Mouse (Mus musculus) cerebellum, adult 2 months (tissue): ENCODE data around the gene Acvr2b. TPM values are rescaled to one million over a fixed set of nuclear protein-coding genes. Genes with fewer than 3 reads are reported as not detected.

Source experiments
- DNase-seq, 2 experiments: peaks; one replicate each; pipeline ENCODE4 v3.0.0; 2021
- H3K27ac ChIP-seq: fragments of 200-500 bp; 2 replicates; pipeline ENCODE4 v1.5.1; 2012; ENCODE audit warnings: low read length, control low read depth, inconsistent platforms; ENCODE audit not compliant: insufficient read depth
- H3K27me3 ChIP-seq: fragments of 200-500 bp; 2 replicates; pipeline ENCODE4 v1.6.1; 2012; ENCODE audit warnings: inconsistent platforms, mild to moderate bottlenecking, low read length, moderate library complexity; ENCODE audit not compliant: control insufficient read depth, insufficient read depth
- H3K4me1 ChIP-seq: fragments of 200-500 bp; 2 replicates; pipeline ENCODE4 v1.6.1; 2011; ENCODE audit warnings: low read length; ENCODE audit not compliant: control insufficient read depth, insufficient read depth
- H3K4me3 ChIP-seq: fragments of 200-500 bp; replicated peaks from 2 replicates; pipeline ENCODE3; 2011; ENCODE audit warnings: mild to moderate bottlenecking, low read depth, low read length, control low read depth; ENCODE audit not compliant: insufficient read depth
- CTCF ChIP-seq: fragments of 200-500 bp; IDR thresholded peaks from 2 replicates; pipeline ENCODE4 v1.5.1; 2011; ENCODE audit warnings: low read depth, mild to moderate bottlenecking, control low read depth, low read length, moderate library complexity, borderline replicate concordance; ENCODE audit not compliant: insufficient read depth
- POLR2A ChIP-seq: fragments of 200-500 bp; IDR thresholded peaks from 2 replicates; pipeline ENCODE4 v1.6.1; 2011; ENCODE audit warnings: low read length, control low read depth, borderline replicate concordance; ENCODE audit not compliant: insufficient read depth
- WGBS: fragments of 180-500 bp; shearing (Covaris S2); methylation state at CpG from one replicate; pipeline ENCODE4 v1.1.7; 2018; 5-methylcytosine and 5-hydroxymethylcytosine counted together
- polyA plus RNA-seq: library from polyadenylated mRNA; depleted of rRNA; stranded (reverse); fragments of >200 nt; gene quantifications from 2 replicates; pipeline ENCODE4 v1.2.3, GENCODE M21; 2012

The Acvr2b gene
- polyA plus RNA-seq, 1 experiment = 4.5 TPM

DNA sequence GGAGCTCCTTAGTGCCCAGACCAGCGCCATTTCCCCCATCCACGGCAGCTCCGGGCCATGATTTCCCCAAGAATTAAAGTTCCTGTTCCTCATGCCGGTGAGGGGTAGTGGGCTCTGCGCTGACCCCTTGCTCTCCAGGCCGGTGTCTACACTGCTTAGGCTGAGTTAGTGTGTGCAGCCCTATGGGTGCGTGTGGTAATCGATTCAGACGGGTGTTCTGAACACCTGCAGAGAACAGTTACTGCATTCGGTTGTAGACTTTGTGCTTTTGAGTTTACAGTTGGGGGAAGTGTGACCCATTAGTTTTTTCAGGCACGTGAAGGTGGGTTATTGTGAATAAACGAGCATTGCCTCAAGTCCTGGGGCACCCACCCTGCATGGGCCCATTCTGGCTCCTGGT lies 36.1 kb downstream of the Acvr2b start:
- no peak for DNase-seq
- Histone ChIP-seq H3K27me3 (no peaks in the 10 kb centered on the region), H3K4me3 (no peak overlapping the region), H3K4me1 (peaks cover 3% of the 10 kb centered on the region; the same call in 1 of the 2 replicates), H3K27ac (no peak overlapping the region)
- TF ChIP-seq POLR2A (no peak), CTCF (no peak)
- WGBS = 90% methylated on average over 12 of the region's 12 CpGs

- H3K27ac ChIP-seq = no peak overlapping the region
Observed at GRCm38 (mm10) chr9:119438498-119439000, 36.6 kb downstream of the Acvr2b start.

DNA sequence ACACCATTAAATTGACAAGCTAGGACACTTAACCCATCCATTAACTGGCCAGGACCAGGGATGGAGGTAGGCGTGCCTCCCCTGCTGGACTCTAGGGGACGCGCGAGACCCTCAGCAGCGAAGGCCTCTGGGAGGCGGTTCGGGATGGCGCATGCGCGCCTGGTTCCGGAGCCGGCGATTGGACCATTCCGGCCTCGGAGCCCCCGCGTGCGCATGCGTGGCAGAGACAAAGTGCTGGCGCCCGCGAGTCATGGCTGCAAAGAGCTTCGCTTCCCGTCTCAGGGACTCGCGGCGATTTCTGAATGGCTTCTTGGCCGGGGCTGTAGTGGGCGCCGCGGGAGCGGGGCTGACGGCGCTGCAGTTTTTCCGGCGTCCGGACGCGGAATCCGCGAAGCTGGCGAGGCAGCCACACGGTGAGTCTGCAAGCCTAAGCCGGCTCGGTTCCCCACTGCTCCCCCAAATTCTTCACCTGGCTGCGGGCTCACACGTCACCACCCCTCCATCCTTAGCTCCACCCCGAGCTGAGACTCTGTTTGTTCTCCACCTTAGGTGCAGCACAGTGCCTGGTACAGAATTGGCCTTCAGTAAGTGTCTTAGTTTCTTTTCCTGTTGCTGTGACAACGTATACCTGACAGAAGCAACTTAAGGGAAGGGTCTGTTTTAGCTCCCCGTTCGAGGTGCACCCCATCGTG lies 43.0 kb downstream of the Acvr2b start, which contains the start of gene Exog:
Gene Exog (plus strand): TSS at position 206 of the 692 bp plus-strand sequence.
- peak within 1 kb of the TSS; percentile 97 for H3K4me3 ChIP-seq
- no peak within 1 kb of the TSS for H3K27ac ChIP-seq
- H3K27me3 ChIP-seq = no peaks in the 10 kb centered on the region
- peak; percentile 98 to 99 for DNase-seq
- TF ChIP-seq POLR2A = peak; percentile 68
- peak; percentile 83 for TF ChIP-seq CTCF
- no peaks in the 10 kb centered on the region for H3K4me1 ChIP-seq
- WGBS = under 1% methylated on average over 52 of the region's 52 CpGs

More at GRCm38 (mm10) chr9:119438498-119439000, 36.6 kb downstream of the Acvr2b start:
- Histone ChIP-seq H3K27me3 (no peaks in the 10 kb centered on the region), H3K4me1 (peaks cover 3% of the 10 kb centered on the region; the same call in 1 of the 2 replicates), H3K4me3 (no peak overlapping the region)
- TF ChIP-seq CTCF (no peak), POLR2A (no peak)
- WGBS = 73% methylated on average over 9 of the region's 9 CpGs
- DNase-seq = no peak

DNA sequence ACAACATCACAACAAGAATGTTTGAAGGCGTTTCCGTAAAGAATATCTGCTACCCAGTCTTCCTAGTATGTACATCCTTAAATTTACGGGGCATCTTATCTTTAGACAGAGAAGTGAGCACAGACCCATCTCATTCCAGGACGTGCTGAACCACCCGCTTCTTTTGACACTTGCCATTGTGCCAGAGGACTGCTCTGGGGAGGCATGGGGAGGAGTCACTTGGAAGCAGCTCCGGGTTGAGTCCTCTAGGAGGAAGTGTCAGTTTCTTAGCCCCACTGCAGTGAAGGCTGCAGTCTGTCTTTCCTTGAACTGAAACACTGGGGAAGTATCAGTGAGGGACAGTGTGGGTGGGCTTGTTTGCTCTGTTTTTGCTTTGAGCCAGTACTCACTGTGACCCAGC lies 43.8 kb downstream of the Acvr2b start:
- H3K27ac ChIP-seq = no peak overlapping the region
- no peaks in the 10 kb centered on the region for H3K27me3 ChIP-seq
- peak overlapping the region; percentile 97 for H3K4me3 ChIP-seq
- DNase-seq = no peak
- no peaks in the 10 kb centered on the region for H3K4me1 ChIP-seq
- TF ChIP-seq CTCF = no peak
- TF ChIP-seq POLR2A = no peak
- WGBS = 21% methylated on average over 6 of the region's 6 CpGs

DNA sequence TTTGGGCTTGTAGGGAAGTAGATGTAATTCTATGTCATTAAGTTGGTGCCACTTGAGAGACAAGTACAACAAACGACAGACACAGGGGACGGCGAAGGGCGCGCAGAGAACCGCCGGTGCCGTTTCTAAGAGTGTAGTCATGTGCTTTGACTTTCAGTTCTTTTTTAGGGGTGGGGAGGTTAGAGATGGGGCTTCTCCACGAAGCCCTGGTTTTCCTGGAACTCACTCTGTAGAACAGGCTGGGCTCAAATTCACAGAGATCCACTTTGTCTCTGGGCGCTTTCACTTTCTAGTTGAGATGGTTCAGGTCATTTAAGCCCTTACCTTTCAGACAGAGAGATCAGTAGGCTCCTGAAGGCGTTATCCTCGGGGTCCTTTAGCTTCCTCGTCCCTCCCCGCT lies 54.0 kb downstream of the Acvr2b start:
- Histone ChIP-seq H3K27ac (no peak overlapping the region), H3K27me3 (no peaks in the 10 kb centered on the region), H3K4me1 (no peaks in the 10 kb centered on the region), H3K4me3 (no peak overlapping the region)
- DNase-seq = no peak
- TF ChIP-seq CTCF (no peak), POLR2A (no peak)
- 89% methylated on average over 14 of the region's 14 CpGs for WGBS

DNA sequence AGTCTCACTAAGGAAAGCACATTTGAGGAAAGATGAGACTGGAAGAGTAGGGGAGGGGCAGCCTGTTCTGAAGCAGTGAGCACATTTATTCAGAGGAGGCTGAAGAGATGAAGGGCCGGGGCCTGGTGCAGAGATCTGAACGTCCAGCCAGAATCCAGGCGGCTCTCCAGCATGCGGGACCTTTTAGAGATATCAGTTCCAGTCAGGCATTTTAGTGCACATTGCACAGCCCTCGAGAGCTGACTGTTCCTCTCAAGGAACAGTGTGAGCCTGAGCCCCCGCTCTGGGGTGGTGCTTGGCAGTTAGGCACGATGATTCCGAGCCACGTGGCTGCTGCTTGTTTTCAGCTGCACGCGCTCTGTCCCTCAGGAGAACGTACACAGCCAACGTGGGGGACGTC lies 55.2 kb downstream of the Acvr2b start:
- WGBS = 87% methylated on average over 14 of the region's 14 CpGs
- Histone ChIP-seq H3K27me3 (no peaks in the 10 kb centered on the region), H3K27ac (no peak overlapping the region), H3K4me1 (no peaks in the 10 kb centered on the region), H3K4me3 (no peak overlapping the region)
- DNase-seq = no peak
- no peak for TF ChIP-seq POLR2A
- no peak for TF ChIP-seq CTCF

GRCm38 (mm10) chr9:119460410-119460809 lies 58.5 kb downstream of the Acvr2b start:
- Histone ChIP-seq H3K27me3 (no peaks in the 10 kb centered on the region), H3K4me1 (no peaks in the 10 kb centered on the region), H3K27ac (no peak overlapping the region), H3K4me3 (no peak overlapping the region)
- peak; percentile 96 for TF ChIP-seq CTCF
- no peak for TF ChIP-seq POLR2A
- DNase-seq = peak; percentile 51 to 67
- 50% methylated on average over 8 of the region's 8 CpGs for WGBS

GRCm38 (mm10) chr9:119465056-119465455 lies 63.1 kb downstream of the Acvr2b start:
- H3K27me3 ChIP-seq = no peaks in the 10 kb centered on the region
- 80% methylated on average over 6 of the region's 6 CpGs for WGBS
- no peak overlapping the region for H3K4me3 ChIP-seq
- DNase-seq = no peak
- no peak overlapping the region for H3K27ac ChIP-seq
- H3K4me1 ChIP-seq = no peaks in the 10 kb centered on the region
- TF ChIP-seq POLR2A (no peak), CTCF (no peak)
